Mouse (Mus musculus): ENCODE results near the gene Nell2. TPM values are rescaled to one million over a fixed set of nuclear protein-coding genes. Genes with fewer than 3 reads are reported as not detected.

Gene Nell2
- 35.8 and 39.6 TPM in 2 replicates for polyA plus RNA-seq (2016; fragmentation: Nextera tagmentation; extraction: Ambion mirVana)

GRCm38 (mm10) chr15:95527948-95528861 is at the start of gene Nell2:
Nell2 (minus strand) TSS chr15:95528559.
- no peaks in the 10 kb centered on the region for H3K9me3 ChIP-seq
- DNase-seq (ENCODE audit: extremely low spot score, low spot score) = peak; percentile 76
- H3K4me3 ChIP-seq = peak within 1 kb of the TSS; percentile 81
- H3K27me3 ChIP-seq (ENCODE audit: poor library complexity, severe bottlenecking) = peaks cover 35% of the 10 kb centered on the region
- H3K4me1 ChIP-seq = peaks cover 36% of the 10 kb centered on the region
- WGBS = under 1% methylated on average over 94 of the region's 95 CpGs
- H3K36me3 ChIP-seq (replicated peaks) = no peaks in the 10 kb centered on the region
- peak within 1 kb of the TSS; percentile 92 for H3K27ac ChIP-seq

GRCm38 (mm10) chr15:95574661-95575060 is 46.3 kb upstream of the Nell2 start:
- 20% methylated on average over 5 of the region's 5 CpGs for WGBS
- Histone ChIP-seq H3K4me1 (peaks cover 4% of the 10 kb centered on the region), H3K27ac (no peak overlapping the region), H3K36me3 (replicated peaks) (no peaks in the 10 kb centered on the region), H3K9me3 (no peaks in the 10 kb centered on the region; the same call in 1 of the 2 replicates), H3K27me3 (ENCODE audit: poor library complexity, severe bottlenecking) (peaks cover 41% of the 10 kb centered on the region), H3K4me3 (no peak overlapping the region)
- peak; percentile 47 for DNase-seq (ENCODE audit: extremely low spot score, low spot score)

- no peaks in the 10 kb centered on the region for H3K27me3 ChIP-seq (ENCODE audit: poor library complexity, severe bottlenecking)
- no peaks in the 10 kb centered on the region; the same call in 1 of the 2 replicates for H3K9me3 ChIP-seq
- H3K4me1 ChIP-seq = no peaks in the 10 kb centered on the region; the same call in 1 of the 2 replicates
- WGBS = 90% methylated on average over 6 of the region's 6 CpGs
- H3K27ac ChIP-seq = no peak overlapping the region
- no peak overlapping the region for H3K4me3 ChIP-seq
- no peaks in the 10 kb centered on the region for H3K36me3 ChIP-seq (replicated peaks)
- no peak for DNase-seq (ENCODE audit: extremely low spot score, low spot score)
Observed at GRCm38 (mm10) chr15:95569606-95570005, 41.2 kb upstream of the Nell2 start.

- no peak overlapping the region for H3K27ac ChIP-seq
- H3K4me1 ChIP-seq = no peaks in the 10 kb centered on the region
- no peaks in the 10 kb centered on the region for H3K36me3 ChIP-seq (replicated peaks)
- H3K27me3 ChIP-seq (ENCODE audit: poor library complexity, severe bottlenecking) = no peaks in the 10 kb centered on the region
- no peaks in the 10 kb centered on the region for H3K9me3 ChIP-seq
- 96% methylated on average over 2 of the region's 2 CpGs for WGBS
- DNase-seq (ENCODE audit: extremely low spot score, low spot score) = no peak
- no peak overlapping the region for H3K4me3 ChIP-seq
Observed at GRCm38 (mm10) chr15:95565160-95565559, 36.8 kb upstream of the Nell2 start.

- Histone ChIP-seq H3K36me3 (replicated peaks) (no peaks in the 10 kb centered on the region), H3K27ac (no peak overlapping the region), H3K27me3 (ENCODE audit: poor library complexity, severe bottlenecking) (no peaks in the 10 kb centered on the region), H3K9me3 (no peaks in the 10 kb centered on the region), H3K4me1 (no peaks in the 10 kb centered on the region), H3K4me3 (no peak overlapping the region)
- DNase-seq (ENCODE audit: extremely low spot score, low spot score) = no peak
- 91% methylated on average over 5 of the region's 5 CpGs for WGBS
Observed at GRCm38 (mm10) chr15:95561303-95561702, 32.9 kb upstream of the Nell2 start.

- Histone ChIP-seq H3K27ac (no peak overlapping the region), H3K36me3 (replicated peaks) (no peaks in the 10 kb centered on the region), H3K9me3 (no peaks in the 10 kb centered on the region), H3K27me3 (ENCODE audit: poor library complexity, severe bottlenecking) (no peaks in the 10 kb centered on the region), H3K4me3 (no peak overlapping the region), H3K4me1 (no peaks in the 10 kb centered on the region)
- WGBS = 89% methylated on average over 5 of the region's 5 CpGs
- DNase-seq (ENCODE audit: extremely low spot score, low spot score) = no peak
Observed at GRCm38 (mm10) chr15:95550011-95550410, 21.7 kb upstream of the Nell2 start.

GRCm38 (mm10) chr15:95542632-95543031 is 14.3 kb upstream of the Nell2 start:
- H3K36me3 ChIP-seq (replicated peaks) = no peaks in the 10 kb centered on the region
- WGBS = 82% methylated on average over 6 of the region's 6 CpGs
- no peak overlapping the region for H3K27ac ChIP-seq
- DNase-seq (ENCODE audit: extremely low spot score, low spot score) = no peak
- H3K4me3 ChIP-seq = no peak overlapping the region
- no peaks in the 10 kb centered on the region for H3K4me1 ChIP-seq
- no peaks in the 10 kb centered on the region for H3K27me3 ChIP-seq (ENCODE audit: poor library complexity, severe bottlenecking)
- H3K9me3 ChIP-seq = no peaks in the 10 kb centered on the region

- H3K4me1 ChIP-seq = no peaks in the 10 kb centered on the region
- H3K27me3 ChIP-seq (ENCODE audit: poor library complexity, severe bottlenecking) = no peaks in the 10 kb centered on the region
- no peak overlapping the region for H3K27ac ChIP-seq
- WGBS = 91% methylated on average over 4 of the region's 4 CpGs
- no peaks in the 10 kb centered on the region for H3K36me3 ChIP-seq (replicated peaks)
- no peak for DNase-seq (ENCODE audit: extremely low spot score, low spot score)
- no peak overlapping the region for H3K4me3 ChIP-seq
- no peaks in the 10 kb centered on the region for H3K9me3 ChIP-seq
Observed at GRCm38 (mm10) chr15:95536724-95537123, 8.4 kb upstream of the Nell2 start.

GRCm38 (mm10) chr15:95536230-95536629 is 7.9 kb upstream of the Nell2 start:
- no peak for DNase-seq (ENCODE audit: extremely low spot score, low spot score)
- Histone ChIP-seq H3K36me3 (replicated peaks) (no peaks in the 10 kb centered on the region), H3K27ac (no peak overlapping the region), H3K4me1 (no peaks in the 10 kb centered on the region), H3K9me3 (no peaks in the 10 kb centered on the region), H3K27me3 (ENCODE audit: poor library complexity, severe bottlenecking) (no peaks in the 10 kb centered on the region), H3K4me3 (no peak overlapping the region)
- 85% methylated on average over 4 of the region's 4 CpGs for WGBS

- WGBS = 70% methylated on average over 6 of the region's 6 CpGs
- Histone ChIP-seq H3K9me3 (no peaks in the 10 kb centered on the region), H3K36me3 (replicated peaks) (no peaks in the 10 kb centered on the region), H3K4me1 (no peaks in the 10 kb centered on the region), H3K27ac (no peak overlapping the region), H3K4me3 (no peak overlapping the region), H3K27me3 (ENCODE audit: poor library complexity, severe bottlenecking) (no peaks in the 10 kb centered on the region)
- no peak for DNase-seq (ENCODE audit: extremely low spot score, low spot score)
Observed at GRCm38 (mm10) chr15:95534644-95535043, 6.3 kb upstream of the Nell2 start.

GRCm38 (mm10) chr15:95527461-95527947 is 855 bp downstream of the Nell2 start:
- peaks cover 36% of the 10 kb centered on the region for H3K4me1 ChIP-seq
- H3K27ac ChIP-seq = peak overlapping the region; percentile 92
- no peaks in the 10 kb centered on the region for H3K36me3 ChIP-seq (replicated peaks)
- 0% methylated on average over 28 of the region's 28 CpGs for WGBS
- peaks cover 35% of the 10 kb centered on the region for H3K27me3 ChIP-seq (ENCODE audit: poor library complexity, severe bottlenecking)
- DNase-seq (ENCODE audit: extremely low spot score, low spot score) = peak; percentile 52
- no peaks in the 10 kb centered on the region for H3K9me3 ChIP-seq
- peak overlapping the region; percentile 81 for H3K4me3 ChIP-seq

- peak overlapping the region; percentile 81 for H3K4me3 ChIP-seq
- H3K4me1 ChIP-seq = peaks cover 36% of the 10 kb centered on the region
- DNase-seq (ENCODE audit: extremely low spot score, low spot score) = peak; percentile 49
- H3K36me3 ChIP-seq (replicated peaks) = no peaks in the 10 kb centered on the region
- H3K27me3 ChIP-seq (ENCODE audit: poor library complexity, severe bottlenecking) = peaks cover 35% of the 10 kb centered on the region
- WGBS = 2% methylated on average over 27 of the region's 27 CpGs
- peak overlapping the region; percentile 92 for H3K27ac ChIP-seq
- no peaks in the 10 kb centered on the region for H3K9me3 ChIP-seq
Observed at GRCm38 (mm10) chr15:95526626-95527411, 1.5 kb downstream of the Nell2 start.
